Mouse (Mus musculus) spleen, adult 12 weeks (tissue): ENCODE results near the gene Rreb1.

Experiments used
- DNase-seq: peaks from one replicate; pipeline ENCODE4 v3.0.0; 2022; ENCODE audit warnings: low spot score

Gene Rreb1

GRCm38 (mm10) chr13:37980346-37980745 lies 202.1 kb downstream of the Rreb1 start:
- DNase-seq = no peak

- DNase-seq = no peak
These were observed 202.9 kb downstream of the Rreb1 start for GRCm38 (mm10) chr13:37981063-37981462.

GRCm38 (mm10) chr13:37986166-37986565 lies 208.0 kb downstream of the Rreb1 start:
- no peak for DNase-seq

GRCm38 (mm10) chr13:37989701-37990100 lies 211.5 kb downstream of the Rreb1 start:
- no peak for DNase-seq

GRCm38 (mm10) chr13:37992638-37993371 lies 214.6 kb downstream of the Rreb1 start:
- peak; percentile 14 for DNase-seq

GRCm38 (mm10) chr13:37993376-37993703 lies 215.1 kb downstream of the Rreb1 start:
- no peak for DNase-seq

GRCm38 (mm10) chr13:37993704-37994404 lies 215.7 kb downstream of the Rreb1 start, which contains the start of gene Ssr1:
TSS of gene Ssr1 (minus strand) at chr13:37994217.
- DNase-seq = peak; percentile 93

- DNase-seq = no peak
These were observed 216.2 kb downstream of the Rreb1 start for GRCm38 (mm10) chr13:37994405-37994749.

- DNase-seq = no peak
These were observed 221.5 kb downstream of the Rreb1 start for GRCm38 (mm10) chr13:37999713-38000112.
